Mouse (Mus musculus) Patski (cell line): ENCODE data around the gene Pitpnm3. TPM values are rescaled to one million over a fixed set of nuclear protein-coding genes. Genes with fewer than 3 reads are reported as not detected.

Experiments
- ATAC-seq: fragments of 100-300 bp; one replicate; pipeline ENCODE4 v1.8.0; 2021
- CTCF ChIA-PET: fragments of 350-600 bp; sonication (Branson Sonifier 250); formaldehyde crosslinking; loops from one replicate; lab custom pipeline; 2022; ENCODE audit warnings: inconsistent platforms; lab: Charles Lee
- POLR2A ChIA-PET: fragments of 350-600 bp; sonication (Branson Sonifier 250); formaldehyde crosslinking; loops from one replicate; lab custom pipeline; 2022; ENCODE audit warnings: antibody characterized with exemption, inconsistent platforms; lab: Charles Lee
- DNase-seq: peaks from one replicate; pipeline ENCODE4 v3.0.0-alpha.2; 2011; ENCODE audit warnings: low read depth, low spot score
- H3K27me3 ChIP-seq: fragments of 371-371 bp; one replicate; pipeline ENCODE4 v1.5.1; 2021
- CTCF ChIP-seq: fragments of 100-300 bp; IDR thresholded peaks from one replicate; pipeline ENCODE4 v1.5.1; 2021
- in situ Hi-C: fragments of 300-500 bp; cut with MboI; formaldehyde crosslinking; loops from 3 replicates; pipeline ENCODE4 v1.11.1; 2018; ENCODE audit warnings: low pct_unique_long_range_greater_than_20kb, mixed read lengths
- polyA plus RNA-seq: library from polyadenylated mRNA; unstranded; gene quantifications from one replicate; pipeline ENCODE4 v1.2.3, GENCODE M21; 2021

Gene Pitpnm3
- polyA plus RNA-seq, 1 experiment from 2014 or later = 5.0 TPM

DNA sequence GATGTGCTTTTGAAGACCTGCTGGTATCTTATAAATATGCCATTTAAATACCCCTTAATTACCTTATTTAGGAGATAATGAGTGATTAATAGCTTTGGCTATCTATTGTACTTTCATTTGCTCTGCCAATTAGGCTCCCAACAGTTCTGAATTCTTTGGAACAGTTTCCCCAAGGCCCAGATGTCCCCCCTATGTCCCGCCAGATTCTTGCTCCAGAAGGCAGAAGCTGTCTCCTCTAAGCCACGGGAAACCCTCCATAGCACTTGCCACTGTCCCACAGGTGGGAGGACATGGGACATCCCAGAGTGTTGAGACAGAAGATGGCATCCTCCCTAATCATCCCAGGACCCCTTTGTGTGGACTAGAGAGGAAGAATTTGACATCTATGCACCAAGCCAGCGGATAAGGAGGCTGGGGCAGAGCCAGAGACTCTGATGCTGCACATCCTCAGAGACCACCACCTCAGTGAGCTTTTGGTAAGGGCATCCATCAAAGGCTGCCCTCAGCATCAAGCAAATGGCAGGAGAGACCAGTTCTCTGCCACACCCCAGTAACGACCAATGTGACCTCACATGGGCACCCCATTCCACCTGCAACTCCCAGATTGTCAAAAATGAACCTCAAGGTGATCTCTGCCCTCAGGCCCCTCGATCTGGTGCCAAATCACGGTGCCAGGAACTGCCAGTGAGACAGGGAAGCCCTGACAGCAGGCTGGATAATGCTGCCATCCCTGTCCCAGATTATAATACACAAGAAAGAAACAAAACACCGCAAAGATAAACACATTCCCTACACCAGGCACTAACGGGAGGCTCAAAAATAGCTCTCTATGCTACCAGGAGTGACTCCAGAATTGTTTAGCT lies 6.3 kb downstream of the Pitpnm3 start:
- ChIA-PET POLR2A (no interaction called here), CTCF (interaction anchor here (1.6 kb wide), 1 partner anchor 32 kb away, joined by 5 read pairs; no protein-coding TSS in a partner anchor)
- DNase-seq (no peak), ATAC-seq (no peak)
- in situ Hi-C loops = no loop called here
- TF ChIP-seq CTCF = no peak
- no peaks in the 10 kb centered on the region for H3K27me3 ChIP-seq

DNA sequence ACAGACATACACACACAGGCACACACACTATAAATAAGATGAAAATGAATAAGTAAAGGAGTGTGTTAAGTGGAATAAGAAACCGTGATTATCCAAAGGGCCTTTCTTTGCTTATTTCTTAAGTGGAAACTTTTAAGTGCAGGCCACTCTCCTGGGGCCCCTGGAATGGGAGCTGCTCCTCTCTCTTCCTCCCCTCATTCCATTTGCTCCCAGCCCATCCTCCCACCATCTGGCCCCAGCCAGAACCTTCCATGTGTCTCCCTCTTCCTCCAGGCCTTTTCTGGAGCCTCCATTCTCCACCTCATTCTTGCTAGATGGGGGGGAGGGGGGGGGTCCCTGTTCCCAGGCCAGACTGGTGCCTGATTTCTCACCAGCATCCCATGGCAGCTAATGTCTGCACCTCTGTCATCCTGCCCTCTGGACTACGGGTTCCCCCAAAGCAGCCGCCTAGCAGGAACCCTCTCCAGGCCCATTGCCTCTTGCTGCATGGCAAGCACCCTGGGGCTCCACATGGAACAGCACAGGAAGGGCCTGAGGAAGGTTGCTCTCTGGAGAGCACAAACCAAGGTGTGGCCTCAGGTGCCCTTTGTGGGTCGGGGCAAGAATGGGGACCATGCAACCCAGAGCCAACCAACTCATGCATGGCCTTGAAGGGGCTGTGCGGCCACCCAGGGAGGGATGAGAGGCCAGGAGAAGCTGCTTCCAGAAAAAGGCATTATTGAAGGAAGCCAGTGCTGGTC lies 8.0 kb downstream of the Pitpnm3 start:
- ATAC-seq (no peak), DNase-seq (no peak)
- no peaks in the 10 kb centered on the region for H3K27me3 ChIP-seq
- ChIA-PET CTCF (interaction anchor here (0.7 to 0.9 kb wide), 2 partner anchors 10 to 23 kb away, joined by 3 to 4 read pairs; no protein-coding TSS in a partner anchor), POLR2A (no interaction called here)
- in situ Hi-C loops = no loop called here
- TF ChIP-seq CTCF = no peak

DNA sequence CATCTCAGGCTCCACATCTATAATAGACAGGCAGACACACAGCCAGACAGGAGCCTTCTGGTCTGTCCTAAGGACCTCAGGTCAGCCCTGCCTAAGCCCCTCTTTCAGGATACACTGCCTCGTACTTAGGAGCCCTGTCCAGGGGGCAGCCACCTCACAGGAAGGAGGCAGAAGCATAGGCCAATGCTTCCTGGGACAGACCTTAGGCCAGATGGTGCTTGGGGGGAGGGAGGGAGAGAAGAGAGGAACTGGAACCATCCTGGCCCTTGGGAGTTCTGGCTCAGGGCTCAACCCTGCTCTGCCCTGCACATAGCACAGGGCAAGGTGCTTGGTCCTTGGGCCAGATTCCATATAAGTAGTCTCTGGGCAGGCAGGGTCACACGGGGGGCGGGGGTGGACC lies 9.8 kb downstream of the Pitpnm3 start:
- DNase-seq (no peak), ATAC-seq (no peak)
- no peak for TF ChIP-seq CTCF
- no peaks in the 10 kb centered on the region for H3K27me3 ChIP-seq
- ChIA-PET CTCF (no interaction called here), POLR2A (no interaction called here)
- in situ Hi-C loops = no loop called here

DNA sequence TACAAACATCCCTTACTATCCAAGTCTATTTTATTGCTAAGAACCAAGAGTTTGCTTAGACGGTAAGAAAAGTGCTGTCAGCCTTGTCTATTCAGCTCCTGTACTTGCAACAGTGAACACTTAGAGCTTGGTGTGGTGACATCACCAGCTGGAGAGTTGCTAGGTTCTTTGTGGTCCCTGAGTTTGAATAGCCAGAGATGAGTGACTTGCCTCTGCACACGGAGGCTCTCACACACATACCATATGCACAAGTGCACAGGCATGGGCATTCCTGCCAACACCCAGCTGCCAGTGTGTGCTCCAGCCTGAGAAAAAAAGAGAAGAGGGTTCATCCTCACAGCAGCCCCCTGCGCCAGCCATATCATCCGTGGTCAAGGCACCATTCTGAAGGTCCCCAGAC lies 12.0 kb downstream of the Pitpnm3 start:
- no peak for TF ChIP-seq CTCF
- POLR2A ChIA-PET = no interaction called here
- DNase-seq (no peak), ATAC-seq (no peak)
- CTCF ChIA-PET = interaction anchor here (2.6 kb wide), 1 partner anchor 22 kb away, joined by 10 read pairs; no protein-coding TSS in a partner anchor
- in situ Hi-C loops = no loop called here
- no peaks in the 10 kb centered on the region for H3K27me3 ChIP-seq

DNA sequence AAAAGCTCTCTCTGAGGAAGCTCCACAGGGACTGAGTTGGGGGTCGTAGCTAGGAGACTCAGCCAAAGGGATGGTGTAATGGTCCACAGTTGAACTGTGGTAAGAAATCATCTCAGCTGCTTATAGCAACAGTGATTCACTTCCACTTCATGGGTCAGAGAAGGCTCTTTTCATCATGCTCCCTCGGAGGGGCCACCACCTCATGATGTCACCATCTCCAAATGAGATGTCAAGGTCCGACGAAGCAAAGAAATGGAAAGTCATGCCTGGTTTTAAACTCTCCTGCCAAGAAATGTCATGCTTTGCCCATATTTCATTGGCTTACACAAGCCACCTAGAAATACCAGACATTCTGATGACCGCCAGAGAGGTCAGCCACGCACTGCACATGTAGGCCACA lies 15.2 kb downstream of the Pitpnm3 start:
- ChIA-PET POLR2A (interaction anchor here (1.0 kb wide), 1 partner anchor 24 kb away, joined by 3 read pairs; no protein-coding TSS in a partner anchor), CTCF (interaction anchor here (1.0 to 1.5 kb wide), 2 partner anchors 40 to 54 kb away, joined by 3 read pairs; no protein-coding TSS in a partner anchor)
- ATAC-seq = peak; percentile 83
- in situ Hi-C loops = no loop called here
- peak; percentile 68 for DNase-seq
- TF ChIP-seq CTCF = no peak
- H3K27me3 ChIP-seq = no peaks in the 10 kb centered on the region

DNA sequence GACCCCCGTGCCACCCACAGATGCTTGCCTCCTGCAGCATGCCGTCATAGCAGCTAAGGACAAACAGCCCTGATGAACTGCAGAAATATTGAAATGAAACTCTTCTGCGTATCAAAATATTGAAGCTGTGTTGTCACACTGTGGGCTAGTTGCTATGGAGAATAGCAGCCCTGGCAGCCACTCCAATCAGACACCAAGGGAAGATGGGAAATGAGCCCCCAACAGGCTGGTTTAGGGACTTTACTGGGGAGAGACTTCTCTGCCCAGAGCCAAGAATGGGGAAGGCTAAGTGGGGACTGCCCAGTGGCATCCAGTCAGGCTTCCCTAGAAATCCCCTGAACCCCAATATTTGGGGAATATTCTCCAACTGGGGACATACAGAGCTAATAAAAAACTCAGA lies 16.9 kb downstream of the Pitpnm3 start:
- ATAC-seq = no peak
- no peak for DNase-seq
- in situ Hi-C loops = no loop called here
- no peak for TF ChIP-seq CTCF
- no peaks in the 10 kb centered on the region for H3K27me3 ChIP-seq
- ChIA-PET CTCF (interaction anchor here (1.1 kb wide), 1 partner anchor 22 kb away, joined by 3 read pairs; no protein-coding TSS in a partner anchor), POLR2A (no interaction called here)

DNA sequence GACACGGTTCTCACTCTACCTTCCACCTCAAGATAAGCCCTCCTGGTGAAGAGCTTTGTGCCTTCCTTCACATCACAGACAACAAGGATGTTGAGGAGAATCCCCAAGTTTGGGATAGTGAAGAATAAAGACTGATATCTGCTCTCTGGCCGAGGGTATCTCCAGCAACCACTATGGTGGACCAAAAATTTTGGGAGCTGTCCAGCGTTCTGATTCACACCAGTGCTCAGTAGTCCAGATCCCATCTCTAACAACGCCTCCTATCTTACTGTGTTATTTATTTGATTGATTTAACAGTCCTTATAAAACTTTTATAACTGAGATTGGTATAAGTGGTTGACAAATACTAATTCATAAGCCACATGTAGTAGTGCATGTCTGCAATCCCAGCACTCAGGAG lies 22.3 kb downstream of the Pitpnm3 start:
- no peak for TF ChIP-seq CTCF
- no peak for ATAC-seq
- in situ Hi-C loops = no loop called here
- H3K27me3 ChIP-seq = no peaks in the 10 kb centered on the region
- ChIA-PET CTCF (no interaction called here), POLR2A (no interaction called here)
- no peak for DNase-seq

DNA sequence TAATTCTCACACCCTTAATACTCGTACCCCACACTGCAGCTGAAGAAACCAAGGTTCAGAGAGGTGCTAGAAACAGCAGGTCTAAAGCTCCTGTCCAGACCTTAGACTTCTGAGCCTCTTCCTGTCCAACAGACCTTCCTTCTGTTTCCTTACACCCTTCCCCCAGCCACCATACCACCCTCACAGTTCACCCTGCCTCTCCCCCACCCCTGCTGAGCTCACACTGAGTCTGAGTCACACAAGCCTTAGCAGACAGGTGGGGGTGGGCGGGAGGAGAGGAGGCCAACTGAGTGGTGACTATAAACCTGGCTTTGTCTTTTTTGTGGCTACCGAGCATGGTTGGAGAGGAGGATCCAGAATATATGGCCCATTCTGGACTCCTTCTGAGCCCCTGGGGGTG lies 24.9 kb downstream of the Pitpnm3 start:
- H3K27me3 ChIP-seq = no peaks in the 10 kb centered on the region
- DNase-seq (peak; percentile 51), ATAC-seq (peak; percentile 63)
- POLR2A ChIA-PET = interaction anchor here (1.5 kb wide), 1 partner anchor 14 kb away, joined by 8 read pairs; no protein-coding TSS in a partner anchor
- in situ Hi-C loops = no loop called here
- no peak for TF ChIP-seq CTCF
- CTCF ChIA-PET = interaction anchor here (0.8 kb wide), 1 partner anchor 47 kb away, joined by 3 read pairs; no protein-coding TSS in a partner anchor

DNA sequence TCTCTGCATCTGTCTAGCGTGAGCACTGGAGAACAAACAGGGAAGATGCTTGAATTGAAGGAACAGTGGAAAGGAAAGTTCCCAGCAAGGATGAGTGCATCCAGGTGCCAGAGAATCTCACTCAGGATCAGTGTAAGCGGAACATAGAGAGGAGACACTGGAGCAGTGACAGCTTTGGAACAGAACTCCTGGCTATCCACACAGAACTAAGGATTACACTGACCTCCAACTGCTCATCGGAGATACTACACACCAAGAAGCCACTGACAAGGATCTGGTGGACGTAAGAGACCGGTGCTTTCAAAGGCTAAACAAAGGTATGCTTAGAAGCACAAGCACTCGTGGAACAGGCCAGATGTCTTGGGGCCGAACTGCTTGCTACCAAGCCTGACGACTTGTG lies 31.4 kb downstream of the Pitpnm3 start:
- in situ Hi-C loops = no loop called here
- ChIA-PET POLR2A (no interaction called here), CTCF (no interaction called here)
- DNase-seq = no peak
- ATAC-seq = no peak
- no peak for TF ChIP-seq CTCF
- H3K27me3 ChIP-seq = no peaks in the 10 kb centered on the region

DNA sequence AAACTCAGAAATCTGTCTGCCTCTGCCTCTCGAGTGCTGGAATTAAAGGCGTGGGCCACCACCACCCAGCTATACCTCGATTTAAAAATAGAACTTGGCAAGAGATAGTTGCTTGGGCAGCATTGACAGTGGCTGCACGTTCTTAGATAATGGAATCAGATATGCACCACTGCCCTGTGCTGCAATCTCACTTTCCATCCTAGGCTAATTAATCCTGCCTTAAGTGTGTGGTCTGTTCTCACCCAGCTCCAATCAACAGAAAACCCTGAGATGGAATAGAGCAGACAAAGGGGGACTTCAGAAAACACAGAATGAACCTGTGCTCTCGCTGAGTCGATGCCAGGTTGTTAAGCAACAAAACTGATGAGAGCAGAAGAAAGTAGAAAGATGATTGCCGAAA lies 32.0 kb downstream of the Pitpnm3 start:
- no peaks in the 10 kb centered on the region for H3K27me3 ChIP-seq
- ATAC-seq = no peak
- in situ Hi-C loops = no loop called here
- ChIA-PET POLR2A (no interaction called here), CTCF (no interaction called here)
- DNase-seq = no peak
- no peak for TF ChIP-seq CTCF

DNA sequence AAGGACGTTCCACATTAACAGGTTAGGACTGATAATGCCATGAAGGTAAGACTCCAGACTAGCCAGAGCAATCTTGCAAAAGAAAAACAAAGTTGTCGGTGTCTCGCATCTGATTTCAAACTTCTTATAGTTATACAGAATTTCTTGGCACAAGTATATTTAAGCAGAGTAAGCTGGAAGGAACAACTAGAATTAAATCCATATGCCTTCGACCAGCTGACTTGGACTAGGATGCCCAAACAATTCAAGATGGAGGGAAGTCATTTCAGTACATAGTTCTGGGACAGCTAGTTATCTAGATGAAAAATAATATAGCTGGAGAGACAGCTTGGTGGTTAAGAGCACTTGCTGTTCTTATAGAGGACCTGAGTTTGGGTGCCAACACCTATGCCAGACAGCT lies 34.6 kb downstream of the Pitpnm3 start:
- H3K27me3 ChIP-seq = no peaks in the 10 kb centered on the region
- ATAC-seq = no peak
- no peak for DNase-seq
- no peak for TF ChIP-seq CTCF
- CTCF ChIA-PET = no interaction called here
- in situ Hi-C loops = no loop called here
- POLR2A ChIA-PET = no interaction called here
